Mouse (Mus musculus) midbrain, postnatal 0 days (tissue): ENCODE measurements around the gene Ccdc144b. TPM values are rescaled to one million over a fixed set of nuclear protein-coding genes. Genes with fewer than 3 reads are reported as not detected.

ENCODE experiments used
- ATAC-seq: fragments of 200-750 bp; cut with Nextera tagmentation; 2 replicates; pipeline ENCODE4 v1.8.0; 2017; ENCODE audit warnings: moderate number of reproducible peaks, mild to moderate bottlenecking, moderate TSS enrichment, moderate library complexity; ENCODE audit not compliant: low FRiP score
- DNase-seq: peaks from one replicate; pipeline ENCODE4 v3.0.0-alpha.2; 2015; ENCODE audit warnings: low spot score
- H3K27ac ChIP-seq: fragments of 300-500 bp; sonication (generic); 2 replicates; pipeline ENCODE4 v1.5.1; 2014; ENCODE audit warnings: low read depth, mild to moderate bottlenecking, low read length, mixed read lengths
- H3K27me3 ChIP-seq: fragments of 300-500 bp; sonication (generic); 2 replicates; pipeline ENCODE4 v1.6.1; 2014; ENCODE audit warnings: low read length, control low read depth, mixed read lengths; ENCODE audit not compliant: insufficient read depth
- H3K36me3 ChIP-seq: fragments of 300-500 bp; sonication (generic); 2 replicates; pipeline ENCODE4 v1.6.1; 2014; ENCODE audit warnings: low read length, control low read depth, mixed read lengths; ENCODE audit not compliant: insufficient read depth
- H3K4me1 ChIP-seq: fragments of 300-500 bp; sonication (generic); 2 replicates; pipeline ENCODE4 v1.6.1; 2014; ENCODE audit warnings: mild to moderate bottlenecking, control low read depth, antibody characterized with exemption, low read length, mixed read lengths; ENCODE audit not compliant: insufficient read depth
- H3K4me2 ChIP-seq: fragments of 300-500 bp; sonication (generic); 2 replicates; pipeline ENCODE4 v1.6.1; 2014; ENCODE audit warnings: low read depth, mild to moderate bottlenecking, low read length, mixed read lengths; ENCODE audit not compliant: poor library complexity, severe bottlenecking
- H3K4me3 ChIP-seq: fragments of 300-500 bp; sonication (generic); 2 replicates; pipeline ENCODE4 v1.5.1; 2014; ENCODE audit warnings: low read depth, mild to moderate bottlenecking, low read length, moderate library complexity
- H3K9ac ChIP-seq: fragments of 300-500 bp; sonication (generic); replicated peaks from 2 replicates; pipeline ENCODE4 v1.6.1; 2014; ENCODE audit warnings: mild to moderate bottlenecking, low read length, moderate library complexity, mixed read lengths; ENCODE audit not compliant: poor library complexity, severe bottlenecking
- H3K9me3 ChIP-seq: fragments of 300-500 bp; sonication (generic); 2 replicates; pipeline ENCODE4 v1.6.1; 2016; ENCODE audit warnings: low read length, control low read depth
- CTCF ChIP-seq: IDR thresholded peaks from 2 replicates; pipeline ENCODE4 v1.5.1; 2016; ENCODE audit warnings: antibody characterized with exemption, mild to moderate bottlenecking
- WGBS: fragments of 180-500 bp; shearing (Covaris S2); extraction: QIAGEN DNeasy Blood & Tissue Kit; methylation state at CpG from one replicate; pipeline ENCODE4 v1.1.7; 2014; 5-methylcytosine and 5-hydroxymethylcytosine counted together
- polyA plus RNA-seq: library from polyadenylated mRNA; unstranded; fragments of >200 nt; fragmentation: Nextera tagmentation; extraction: Ambion mirVana; gene quantifications from 2 replicates; pipeline ENCODE4 v1.2.1, GENCODE M21; 2015
- total RNA-seq: library from RNA; depleted of rRNA; stranded (reverse); fragments of >200 nt; gene quantifications from 2 replicates; pipeline ENCODE4 v1.2.3, GENCODE M21; 2014; rRNA removed

Gene Ccdc144b
- total RNA-seq (not detected in 2 replicates), polyA plus RNA-seq (0.02 TPM in 1 of 2 replicates, not detected in the other)

- DNase-seq: no peak
These were observed at the start of gene Ccdc144b for GRCm38 (mm10) chr3:36053447-36053846. Gene Ccdc144b (minus strand): TSS chr3:36053547.

GRCm38 (mm10) chr3:36095371-36095770 is 42.0 kb upstream of the Ccdc144b start:
- no peaks in the 10 kb centered on the region for H3K9me3 ChIP-seq
- no peak for TF ChIP-seq CTCF
- H3K4me3 ChIP-seq: no peak overlapping the region
- ATAC-seq (no peak), DNase-seq (no peak)
- H3K4me2 ChIP-seq: no peak overlapping the region
- no peak overlapping the region for H3K27ac ChIP-seq
- WGBS: 78% methylated on average over 2 of the region's 2 CpGs
- peaks cover 1% of the 10 kb centered on the region; the same call in 1 of the 2 replicates for H3K36me3 ChIP-seq
- no peaks in the 10 kb centered on the region for H3K4me1 ChIP-seq
- H3K27me3 ChIP-seq: no peaks in the 10 kb centered on the region
- no peak overlapping the region for H3K9ac ChIP-seq

More at GRCm38 (mm10) chr3:36053447-36053846, at the start of gene Ccdc144b:
- no peaks in the 10 kb centered on the region for H3K27me3 ChIP-seq
- no peak for TF ChIP-seq CTCF
- no peak within 1 kb of the TSS for H3K4me2 ChIP-seq
- no peaks in the 10 kb centered on the region for H3K9me3 ChIP-seq
- H3K9ac ChIP-seq: no peak within 1 kb of the TSS
- no peak within 1 kb of the TSS for H3K4me3 ChIP-seq
- no peak within 1 kb of the TSS for H3K27ac ChIP-seq
- no peaks in the 10 kb centered on the region for H3K4me1 ChIP-seq
- no peaks in the 10 kb centered on the region for H3K36me3 ChIP-seq
- ATAC-seq: no peak
- WGBS: 89% methylated on average over 6 of the region's 6 CpGs

- ATAC-seq: no peak
- TF ChIP-seq CTCF: no peak
- 95% methylated on average over 9 of the region's 9 CpGs for WGBS
These were observed 34.2 kb upstream of the Ccdc144b start for GRCm38 (mm10) chr3:36087591-36087990.

GRCm38 (mm10) chr3:36085394-36085793 is 32.0 kb upstream of the Ccdc144b start:
- WGBS: 96% methylated on average over 5 of the region's 5 CpGs
- Histone ChIP-seq H3K27ac (no peak overlapping the region), H3K4me2 (no peak overlapping the region), H3K9ac (no peak overlapping the region), H3K9me3 (no peaks in the 10 kb centered on the region), H3K4me1 (no peaks in the 10 kb centered on the region), H3K4me3 (no peak overlapping the region), H3K36me3 (peaks cover 86% of the 10 kb centered on the region), H3K27me3 (no peaks in the 10 kb centered on the region)
- no peak for DNase-seq
- no peak for TF ChIP-seq CTCF
- no peak for ATAC-seq

More at GRCm38 (mm10) chr3:36087591-36087990, 34.2 kb upstream of the Ccdc144b start:
- no peak overlapping the region for H3K27ac ChIP-seq
- DNase-seq: no peak
- no peaks in the 10 kb centered on the region for H3K4me1 ChIP-seq
- H3K4me2 ChIP-seq: no peak overlapping the region
- H3K27me3 ChIP-seq: no peaks in the 10 kb centered on the region
- no peak overlapping the region for H3K4me3 ChIP-seq
- peaks cover 68% of the 10 kb centered on the region for H3K36me3 ChIP-seq
- H3K9ac ChIP-seq: no peak overlapping the region
- H3K9me3 ChIP-seq: no peaks in the 10 kb centered on the region

- peaks cover 83% of the 10 kb centered on the region for H3K36me3 ChIP-seq
- no peak for TF ChIP-seq CTCF
- H3K9ac ChIP-seq: no peak overlapping the region
- no peaks in the 10 kb centered on the region for H3K27me3 ChIP-seq
- DNase-seq (no peak), ATAC-seq (no peak)
- H3K4me3 ChIP-seq: no peak overlapping the region
- H3K9me3 ChIP-seq: no peaks in the 10 kb centered on the region
- H3K27ac ChIP-seq: no peak overlapping the region
- 96% methylated on average over 7 of the region's 7 CpGs for WGBS
- H3K4me2 ChIP-seq: no peak overlapping the region
- H3K4me1 ChIP-seq: no peaks in the 10 kb centered on the region
These were observed 30.0 kb upstream of the Ccdc144b start for GRCm38 (mm10) chr3:36083381-36083780.

GRCm38 (mm10) chr3:36082843-36083242 is 29.5 kb upstream of the Ccdc144b start:
- Histone ChIP-seq H3K4me2 (no peak overlapping the region), H3K27ac (no peak overlapping the region), H3K4me1 (no peaks in the 10 kb centered on the region), H3K9ac (no peak overlapping the region), H3K4me3 (no peak overlapping the region), H3K36me3 (peaks cover 83% of the 10 kb centered on the region), H3K27me3 (no peaks in the 10 kb centered on the region), H3K9me3 (no peaks in the 10 kb centered on the region)
- DNase-seq (no peak), ATAC-seq (no peak)
- WGBS: 97% methylated on average over 4 of the region's 4 CpGs
- no peak for TF ChIP-seq CTCF
